Mouse (Mus musculus): ENCODE measurements around the gene Pacsin1. TPM values are rescaled to one million over a fixed set of nuclear protein-coding genes. Genes with fewer than 3 reads are reported as not detected.

Pacsin1 gene
- polyA plus RNA-seq, 1 experiment: 0.01 TPM

- Histone ChIP-seq H3K27me3 (ENCODE audit: control insufficient read depth) (peaks cover 58% of the 10 kb centered on the region), H3K4me3 (replicated peaks) (no peak overlapping the region), H3K9me3 (ENCODE audit: control insufficient read depth, low read length) (peaks cover 6% of the 10 kb centered on the region), H3K36me3 (ENCODE audit: control insufficient read depth) (no peaks in the 10 kb centered on the region), H3K4me1 (ENCODE audit: control insufficient read depth) (peaks cover 12% of the 10 kb centered on the region)
- TF ChIP-seq TAL1 (IDR thresholded peaks at IDR 0.05; ENCODE audit: low read length): no peak
- no peak for TF ChIP-seq GATA1 (IDR thresholded peaks at IDR 0.05; ENCODE audit: low read length)
Observed at GRCm38 (mm10) chr17:27656414-27656813, 1.1 kb downstream of the Pacsin1 start.

GRCm38 (mm10) chr17:27657123-27657522, 1.8 kb downstream of the Pacsin1 start:
- no peak overlapping the region for H3K4me3 ChIP-seq (replicated peaks)
- H3K27me3 ChIP-seq (ENCODE audit: control insufficient read depth): peaks cover 53% of the 10 kb centered on the region
- peaks cover 6% of the 10 kb centered on the region for H3K9me3 ChIP-seq (ENCODE audit: control insufficient read depth, low read length)

GRCm38 (mm10) chr17:27658767-27659166, 3.5 kb downstream of the Pacsin1 start:
- no peak for TF ChIP-seq GATA1 (IDR thresholded peaks at IDR 0.05; ENCODE audit: low read length)
- TF ChIP-seq TAL1 (IDR thresholded peaks at IDR 0.05; ENCODE audit: low read length): no peak
- no peak overlapping the region for H3K4me3 ChIP-seq (replicated peaks)

More at GRCm38 (mm10) chr17:27657123-27657522, 1.8 kb downstream of the Pacsin1 start:
- Histone ChIP-seq H3K36me3 (ENCODE audit: control insufficient read depth) (no peaks in the 10 kb centered on the region), H3K4me1 (ENCODE audit: control insufficient read depth) (peaks cover 12% of the 10 kb centered on the region)
- no peak for TF ChIP-seq TAL1 (IDR thresholded peaks at IDR 0.05; ENCODE audit: low read length)
- TF ChIP-seq GATA1 (IDR thresholded peaks at IDR 0.05; ENCODE audit: low read length): no peak

GRCm38 (mm10) chr17:27671720-27672119, 16.4 kb downstream of the Pacsin1 start:
- Histone ChIP-seq H3K4me3 (replicated peaks) (no peak overlapping the region), H3K9me3 (ENCODE audit: control insufficient read depth, low read length) (peaks cover 3% of the 10 kb centered on the region; the same call in 1 of the 2 replicates), H3K36me3 (ENCODE audit: control insufficient read depth) (no peaks in the 10 kb centered on the region), H3K4me1 (ENCODE audit: control insufficient read depth) (no peaks in the 10 kb centered on the region), H3K27me3 (ENCODE audit: control insufficient read depth) (no peaks in the 10 kb centered on the region)
- no peak for TF ChIP-seq GATA1 (IDR thresholded peaks at IDR 0.05; ENCODE audit: low read length)
- TF ChIP-seq TAL1 (IDR thresholded peaks at IDR 0.05; ENCODE audit: low read length): no peak

More at GRCm38 (mm10) chr17:27658767-27659166, 3.5 kb downstream of the Pacsin1 start:
- Histone ChIP-seq H3K27me3 (ENCODE audit: control insufficient read depth) (peaks cover 39% of the 10 kb centered on the region), H3K36me3 (ENCODE audit: control insufficient read depth) (no peaks in the 10 kb centered on the region), H3K4me1 (ENCODE audit: control insufficient read depth) (peaks cover 7% of the 10 kb centered on the region), H3K9me3 (ENCODE audit: control insufficient read depth, low read length) (peaks cover 4% of the 10 kb centered on the region)

GRCm38 (mm10) chr17:27673945-27674344, 18.6 kb downstream of the Pacsin1 start:
- Histone ChIP-seq H3K27me3 (ENCODE audit: control insufficient read depth) (no peaks in the 10 kb centered on the region), H3K36me3 (ENCODE audit: control insufficient read depth) (no peaks in the 10 kb centered on the region), H3K9me3 (ENCODE audit: control insufficient read depth, low read length) (peaks cover 3% of the 10 kb centered on the region; the same call in 1 of the 2 replicates), H3K4me1 (ENCODE audit: control insufficient read depth) (no peaks in the 10 kb centered on the region), H3K4me3 (replicated peaks) (no peak overlapping the region)
- TF ChIP-seq TAL1 (IDR thresholded peaks at IDR 0.05; ENCODE audit: low read length): no peak
- TF ChIP-seq GATA1 (IDR thresholded peaks at IDR 0.05; ENCODE audit: low read length): no peak

- peaks cover 3% of the 10 kb centered on the region; the same call in 1 of the 2 replicates for H3K9me3 ChIP-seq (ENCODE audit: control insufficient read depth, low read length)
- no peaks in the 10 kb centered on the region for H3K4me1 ChIP-seq (ENCODE audit: control insufficient read depth)
- no peaks in the 10 kb centered on the region for H3K36me3 ChIP-seq (ENCODE audit: control insufficient read depth)
- TF ChIP-seq TAL1 (IDR thresholded peaks at IDR 0.05; ENCODE audit: low read length): no peak
- TF ChIP-seq GATA1 (IDR thresholded peaks at IDR 0.05; ENCODE audit: low read length): no peak
- H3K27me3 ChIP-seq (ENCODE audit: control insufficient read depth): no peaks in the 10 kb centered on the region
- no peak overlapping the region for H3K4me3 ChIP-seq (replicated peaks)
Observed at GRCm38 (mm10) chr17:27675453-27675852, 20.1 kb downstream of the Pacsin1 start.

GRCm38 (mm10) chr17:27676270-27676669, 21.0 kb downstream of the Pacsin1 start:
- no peak for TF ChIP-seq TAL1 (IDR thresholded peaks at IDR 0.05; ENCODE audit: low read length)
- no peak for TF ChIP-seq GATA1 (IDR thresholded peaks at IDR 0.05; ENCODE audit: low read length)
- peaks cover 3% of the 10 kb centered on the region; the same call in 1 of the 2 replicates for H3K9me3 ChIP-seq (ENCODE audit: control insufficient read depth, low read length)
- no peaks in the 10 kb centered on the region for H3K27me3 ChIP-seq (ENCODE audit: control insufficient read depth)
- H3K4me3 ChIP-seq (replicated peaks): no peak overlapping the region
- no peaks in the 10 kb centered on the region for H3K4me1 ChIP-seq (ENCODE audit: control insufficient read depth)
- H3K36me3 ChIP-seq (ENCODE audit: control insufficient read depth): no peaks in the 10 kb centered on the region

GRCm38 (mm10) chr17:27677756-27678155, 22.4 kb downstream of the Pacsin1 start:
- no peaks in the 10 kb centered on the region for H3K4me1 ChIP-seq (ENCODE audit: control insufficient read depth)
- H3K9me3 ChIP-seq (ENCODE audit: control insufficient read depth, low read length): no peaks in the 10 kb centered on the region
- TF ChIP-seq TAL1 (IDR thresholded peaks at IDR 0.05; ENCODE audit: low read length) (no peak), GATA1 (IDR thresholded peaks at IDR 0.05; ENCODE audit: low read length) (no peak)

GRCm38 (mm10) chr17:27678924-27679813, 23.9 kb downstream of the Pacsin1 start:
- Histone ChIP-seq H3K4me3 (replicated peaks) (no peak overlapping the region), H3K36me3 (ENCODE audit: control insufficient read depth) (no peaks in the 10 kb centered on the region), H3K9me3 (ENCODE audit: control insufficient read depth, low read length) (no peaks in the 10 kb centered on the region), H3K27me3 (ENCODE audit: control insufficient read depth) (peaks cover 14% of the 10 kb centered on the region), H3K4me1 (ENCODE audit: control insufficient read depth) (no peaks in the 10 kb centered on the region)
- TF ChIP-seq GATA1 (IDR thresholded peaks at IDR 0.05; ENCODE audit: low read length): no peak
- TF ChIP-seq TAL1 (IDR thresholded peaks at IDR 0.05; ENCODE audit: low read length): no peak

More at GRCm38 (mm10) chr17:27677756-27678155, 22.4 kb downstream of the Pacsin1 start:
- H3K36me3 ChIP-seq (ENCODE audit: control insufficient read depth): no peaks in the 10 kb centered on the region
- H3K27me3 ChIP-seq (ENCODE audit: control insufficient read depth): no peaks in the 10 kb centered on the region
- H3K4me3 ChIP-seq (replicated peaks): no peak overlapping the region
